25 mouse cellular contexts compared by ENCODE assay signal in genomic region chr4:64067394-64067793, GRCm38 (mm10). TPM values are rescaled to one million over a fixed set of nuclear protein-coding genes. Genes with fewer than 3 reads are reported as not detected.
DNase-seq lines count a peak whose midpoint lies in the region; ATAC-seq and TF ChIP-seq lines count a peak whose summit lies in the region.
"Had no signal": no experiment of that assay in that cellular context is flagged by ENCODE, and none has a peak within 500 bp of the region (broad histone marks: within the 10 kb centered on the region; RNA-seq: fewer than 3 reads in every experiment).

No protein-coding gene starts in this region.

- no peaks in the 10 kb centered on the region for H3K27me3 ChIP-seq in limb, embryonic 14.5 days (ENCODE audit: control insufficient read depth, insufficient read depth, low read length)
- no peaks in the 10 kb centered on the region for H3K27me3 ChIP-seq in limb, embryonic 10.5 days (ENCODE audit: low read depth, poor library complexity, severe bottlenecking)
- H3K27me3 ChIP-seq in embryonic facial prominence, embryonic 12.5 days, result no peaks in the 10 kb centered on the region
- H3K27me3 ChIP-seq in embryonic facial prominence, embryonic 15.5 days, result no peaks in the 10 kb centered on the region
- H3K27me3 ChIP-seq: CH12.LX; forebrain, embryonic 13.5 days; hindbrain, embryonic 12.5 days; hindbrain, embryonic 15.5 days had no signal

- peak; percentile 39 for DNase-seq in limb, embryonic 14.5 days (ENCODE audit: low spot score)
- DNase-seq in limb, embryonic 10.5 days (ENCODE audit: low spot score), result no peak
- DNase-seq in cerebellum, postnatal 4 days (ENCODE audit: low spot score in 2 of 2), result no peak
- no peak for DNase-seq in layer of hippocampus, postnatal 10 days (ENCODE audit: low spot score in 2 of 2)
- DNase-seq: adrenal gland, adult 2 months; adrenal gland, postnatal 14 days; B cell, adult 2 months; cerebellum, adult 11 months; cerebellum, adult 8-10 months; cerebellum, postnatal 10 days; cerebellum, postnatal 36 days; gastrocnemius, adult 2 months; gastrocnemius, postnatal 14 days; heart, adult 11 months had no signal

- peak; percentile 57 for ATAC-seq in limb, embryonic 14.5 days (ENCODE audit: low FRiP score, low read depth)
- no peak for ATAC-seq in embryonic facial prominence, embryonic 12.5 days (ENCODE audit: insufficient number of reproducible peaks, insufficient read depth, low FRiP score, low TSS enrichment)
- no peak for ATAC-seq in embryonic facial prominence, embryonic 15.5 days (ENCODE audit: insufficient number of reproducible peaks, low FRiP score, low TSS enrichment, low read depth)
- ATAC-seq: forebrain, embryonic 13.5 days; forebrain, embryonic 16.5 days; intestine, postnatal 0 days had no signal

- H3K27ac ChIP-seq in limb, embryonic 14.5 days (replicated peaks; ENCODE audit: low read depth, low read length), result no peak overlapping the region
- no peak overlapping the region for H3K27ac ChIP-seq in limb, embryonic 10.5 days
- peak overlapping the region; percentile 30; the same call in 1 of the 2 replicates for H3K27ac ChIP-seq in embryonic facial prominence, embryonic 12.5 days
- 0 out of 2 replicates have a peak overlapping the region, but pooled peaks have one; percentile 29 for H3K27ac ChIP-seq in embryonic facial prominence, embryonic 15.5 days (replicated peaks)
- H3K27ac ChIP-seq: forebrain, embryonic 10.5 days; forebrain, embryonic 13.5 days; gastrocnemius, adult 2 months; hindbrain, embryonic 12.5 days; hindbrain, embryonic 15.5 days had no signal

- H3K9me3 ChIP-seq in limb, embryonic 14.5 days (ENCODE audit: control insufficient read depth, low read length), result no peaks in the 10 kb centered on the region
- no peaks in the 10 kb centered on the region for H3K9me3 ChIP-seq in limb, embryonic 10.5 days (replicated peaks)
- no peaks in the 10 kb centered on the region for H3K9me3 ChIP-seq in embryonic facial prominence, embryonic 12.5 days
- H3K9me3 ChIP-seq in embryonic facial prominence, embryonic 15.5 days (replicated peaks), result no peaks in the 10 kb centered on the region
- H3K9me3 ChIP-seq: forebrain, embryonic 10.5 days; forebrain, embryonic 13.5 days; hindbrain, embryonic 12.5 days; hindbrain, embryonic 15.5 days had no signal

- H3K4me2 ChIP-seq in limb, embryonic 14.5 days (replicated peaks; ENCODE audit: low read depth, low read length, severe bottlenecking), result no peak overlapping the region
- H3K4me2 ChIP-seq in embryonic facial prominence, embryonic 12.5 days (replicated peaks), result no peak overlapping the region
- H3K4me2 ChIP-seq in embryonic facial prominence, embryonic 15.5 days (replicated peaks), result no peak overlapping the region
- H3K4me2 ChIP-seq: forebrain, embryonic 13.5 days; heart, embryonic 11.5 days; hindbrain, embryonic 12.5 days; hindbrain, embryonic 15.5 days had no signal

- no peak overlapping the region for H3K4me3 ChIP-seq in limb, embryonic 14.5 days (replicated peaks; ENCODE audit: low read length)
- no peak overlapping the region for H3K4me3 ChIP-seq in limb, embryonic 10.5 days
- no peak overlapping the region for H3K4me3 ChIP-seq in embryonic facial prominence, embryonic 12.5 days
- H3K4me3 ChIP-seq in embryonic facial prominence, embryonic 15.5 days (replicated peaks), result no peak overlapping the region
- H3K4me3 ChIP-seq: forebrain, embryonic 10.5 days; forebrain, embryonic 13.5 days; gastrocnemius, adult 2 months; hindbrain, embryonic 12.5 days; hindbrain, embryonic 15.5 days had no signal

- no peak for TF ChIP-seq POLR2A in limb, embryonic 14.5 days (IDR thresholded peaks at IDR 0.05; ENCODE audit: borderline replicate concordance, extremely low read depth, insufficient read depth, insufficient read length)

- H3K9ac ChIP-seq in limb, embryonic 14.5 days (ENCODE audit: low read depth, low read length, severe bottlenecking), result no peak overlapping the region
- H3K9ac ChIP-seq in embryonic facial prominence, embryonic 12.5 days, result no peak overlapping the region
- no peak overlapping the region for H3K9ac ChIP-seq in embryonic facial prominence, embryonic 15.5 days
- H3K9ac ChIP-seq: forebrain, embryonic 13.5 days; hindbrain, embryonic 12.5 days; hindbrain, embryonic 15.5 days had no signal

- 51% methylated on average over 7 of the region's 7 CpGs for WGBS in limb, embryonic 14.5 days
- WGBS in limb, embryonic 10.5 days, result 79% methylated on average over 7 of the region's 7 CpGs
- WGBS in embryonic facial prominence, embryonic 12.5 days, result 51% methylated on average over 7 of the region's 7 CpGs
- 35% methylated on average over 7 of the region's 7 CpGs for WGBS in embryonic facial prominence, embryonic 15.5 days

- H3K4me1 ChIP-seq in limb, embryonic 14.5 days (ENCODE audit: control insufficient read depth, insufficient read depth, low read length), result 0 out of 2 replicates have a peak, but pooled peaks cover 4% of the 10 kb centered on the region
- peaks cover 11% of the 10 kb centered on the region for H3K4me1 ChIP-seq in limb, embryonic 10.5 days
- peaks cover 7% of the 10 kb centered on the region for H3K4me1 ChIP-seq in embryonic facial prominence, embryonic 12.5 days
- H3K4me1 ChIP-seq in embryonic facial prominence, embryonic 15.5 days, result no peaks in the 10 kb centered on the region
- H3K4me1 ChIP-seq: hindbrain, embryonic 12.5 days; hindbrain, embryonic 15.5 days had no signal

- H3K36me3 ChIP-seq in limb, embryonic 14.5 days (ENCODE audit: control insufficient read depth, insufficient read depth, low read length), result no peaks in the 10 kb centered on the region
- H3K36me3 ChIP-seq in limb, embryonic 10.5 days, result no peaks in the 10 kb centered on the region
- H3K36me3 ChIP-seq in embryonic facial prominence, embryonic 12.5 days, result no peaks in the 10 kb centered on the region
- H3K36me3 ChIP-seq in embryonic facial prominence, embryonic 15.5 days, result no peaks in the 10 kb centered on the region
- H3K36me3 ChIP-seq: forebrain, embryonic 10.5 days; G1E; hindbrain, embryonic 12.5 days; hindbrain, embryonic 15.5 days had no signal

RNA-seq across cellular contexts. Expression of gene Tnc, which starts 20.6 kb away (rescaled TPM):
- 73.8 and 78.9 TPM in 2 replicates for polyA plus RNA-seq in limb, embryonic 14.5 days (2012; rRNA removed)
- polyA plus RNA-seq in limb, embryonic 14.5 days (2014; fragmentation: Nextera tagmentation; extraction: Ambion mirVana), result 58.2 and 65.1 TPM in 2 replicates
- 5.0 and 10.2 TPM in 2 replicates for polyA plus RNA-seq in limb, embryonic 10.5 days (2016; fragmentation: Nextera tagmentation; extraction: Ambion mirVana)
- 47.1 and 53.7 TPM in 2 replicates for polyA plus RNA-seq in embryonic facial prominence, embryonic 12.5 days (2016; fragmentation: Nextera tagmentation; extraction: Ambion mirVana)
- 59.9 and 63.5 TPM in 2 replicates for polyA plus RNA-seq in embryonic facial prominence, embryonic 15.5 days (2015; fragmentation: Nextera tagmentation; extraction: Ambion mirVana)
- 10 to 100 TPM; 51.9 to 57.6 TPM for total RNA-seq in layer of hippocampus, postnatal 10 days (2021)
- polyA plus RNA-seq: G1E had no signal

Comparison
In these comparisons a context has a peak if more than half of its experiments do, and no peak if none do; other contexts are left out.
1. H3K27ac ChIP-seq: peak in embryonic facial prominence, embryonic 12.5 days (single experiment) and embryonic facial prominence, embryonic 15.5 days (single experiment); none in limb, embryonic 14.5 days (single experiment) and limb, embryonic 10.5 days (single experiment).